Mouse (Mus musculus) kidney, embryonic 15.5 days (tissue): ENCODE measurements at regions not wholly inside any gene's neighbourhood (a gene's known extent, or its start where the extent isn't known, plus 50 kb on each side); places are given as distances from the start of the nearest gene placed in this dataset.

ENCODE experiments used
- ATAC-seq: fragments of 200-750 bp; cut with Nextera tagmentation; replicated peaks from 2 replicates; pipeline ENCODE4 v1.8.0; 2017; ENCODE audit warnings: moderate TSS enrichment; ENCODE audit not compliant: low FRiP score
- H3K27ac ChIP-seq: fragments of 300-500 bp; sonication (generic); 2 replicates; pipeline ENCODE4 v1.5.1; 2015; ENCODE audit warnings: mild to moderate bottlenecking, inconsistent platforms
- H3K27me3 ChIP-seq: fragments of 300-500 bp; sonication (generic); 2 replicates; pipeline ENCODE4 v1.6.1; 2015; ENCODE audit warnings: inconsistent platforms
- H3K36me3 ChIP-seq: fragments of 300-500 bp; sonication (generic); 2 replicates; pipeline ENCODE4 v1.6.1; 2015; ENCODE audit warnings: inconsistent platforms
- H3K4me1 ChIP-seq: fragments of 300-500 bp; sonication (generic); 2 replicates; pipeline ENCODE4 v1.6.1; 2015; ENCODE audit warnings: inconsistent platforms
- H3K4me2 ChIP-seq: fragments of 300-500 bp; sonication (generic); 2 replicates; pipeline ENCODE4 v1.6.1; 2015; ENCODE audit warnings: moderate library complexity, mild to moderate bottlenecking, inconsistent platforms
- H3K4me3 ChIP-seq: fragments of 300-500 bp; sonication (generic); replicated peaks from 2 replicates; pipeline ENCODE4 v1.5.1; 2015; ENCODE audit warnings: mild to moderate bottlenecking, inconsistent platforms
- H3K9ac ChIP-seq: fragments of 300-500 bp; sonication (generic); 2 replicates; pipeline ENCODE4 v1.6.1; 2015; ENCODE audit warnings: mild to moderate bottlenecking, inconsistent platforms
- H3K9me3 ChIP-seq: fragments of 300-500 bp; sonication (generic); replicated peaks from 2 replicates; pipeline ENCODE4 v1.6.1; 2016; ENCODE audit warnings: inconsistent platforms
- WGBS: fragments of 180-500 bp; shearing (Covaris S2); methylation state at CpG from one replicate; pipeline ENCODE4 v1.1.7; 2015; ENCODE audit warnings: mixed read lengths; 5-methylcytosine and 5-hydroxymethylcytosine counted together

- H3K4me1 ChIP-seq, result no peaks in the 10 kb centered on the region
- H3K9me3 ChIP-seq, result no peaks in the 10 kb centered on the region
- no peak overlapping the region for H3K4me2 ChIP-seq
- no peak for ATAC-seq
- no peaks in the 10 kb centered on the region for H3K36me3 ChIP-seq
- H3K4me3 ChIP-seq, result no peak overlapping the region
- H3K27ac ChIP-seq, result no peak overlapping the region
- WGBS, result 67% methylated on average over 9 of the region's 9 CpGs
- no peaks in the 10 kb centered on the region for H3K27me3 ChIP-seq
- no peak overlapping the region for H3K9ac ChIP-seq
Measured at GRCm38 (mm10) chr12:78098765-78099194, 95.3 kb upstream of the Gm6657 start.

- H3K27ac ChIP-seq, result no peak overlapping the region
- H3K4me3 ChIP-seq, result no peak overlapping the region
- ATAC-seq, result no peak; the same call in 1 of the 2 replicates
- 79% methylated on average over 4 of the region's 4 CpGs for WGBS
- H3K27me3 ChIP-seq, result no peaks in the 10 kb centered on the region
- H3K9me3 ChIP-seq, result no peaks in the 10 kb centered on the region
- no peak overlapping the region for H3K9ac ChIP-seq
- no peak overlapping the region for H3K4me2 ChIP-seq
- no peaks in the 10 kb centered on the region for H3K36me3 ChIP-seq
- H3K4me1 ChIP-seq, result no peaks in the 10 kb centered on the region
Measured at GRCm38 (mm10) chr12:78099761-78100160, 94.3 kb upstream of the Gm6657 start.

- Histone ChIP-seq H3K4me2 (no peak overlapping the region), H3K4me3 (no peak overlapping the region), H3K4me1 (no peaks in the 10 kb centered on the region), H3K9me3 (no peaks in the 10 kb centered on the region), H3K36me3 (no peaks in the 10 kb centered on the region), H3K27ac (no peak overlapping the region), H3K27me3 (no peaks in the 10 kb centered on the region), H3K9ac (no peak overlapping the region)
- 85% methylated on average over 3 of the region's 3 CpGs for WGBS
- ATAC-seq, result no peak
Measured at GRCm38 (mm10) chr12:78100756-78101155, 93.3 kb upstream of the Gm6657 start.

- no peaks in the 10 kb centered on the region for H3K9me3 ChIP-seq
- H3K9ac ChIP-seq, result no peak overlapping the region
- 40% methylated on average over 1 of the region's 1 CpGs for WGBS
- H3K4me2 ChIP-seq, result no peak overlapping the region
- no peak overlapping the region for H3K4me3 ChIP-seq
- no peaks in the 10 kb centered on the region for H3K27me3 ChIP-seq
- H3K4me1 ChIP-seq, result no peaks in the 10 kb centered on the region
- no peaks in the 10 kb centered on the region for H3K36me3 ChIP-seq
- no peak overlapping the region for H3K27ac ChIP-seq
- no peak for ATAC-seq
Measured at GRCm38 (mm10) chr12:78109931-78110330, 84.1 kb upstream of the Gm6657 start.

- no peaks in the 10 kb centered on the region for H3K9me3 ChIP-seq
- H3K27ac ChIP-seq, result no peak overlapping the region
- no peak overlapping the region for H3K4me3 ChIP-seq
- H3K4me1 ChIP-seq, result no peaks in the 10 kb centered on the region
- 0 out of 2 replicates have a peak, but pooled peaks have one; percentile 18 for ATAC-seq
- no peaks in the 10 kb centered on the region for H3K36me3 ChIP-seq
- H3K9ac ChIP-seq, result no peak overlapping the region
- H3K27me3 ChIP-seq, result no peaks in the 10 kb centered on the region
- H3K4me2 ChIP-seq, result no peak overlapping the region
- 79% methylated on average over 1 of the region's 1 CpGs for WGBS
Measured at GRCm38 (mm10) chr12:78118131-78118530, 75.9 kb upstream of the Gm6657 start.

GRCm38 (mm10) chr12:78119246-78119645 lies 74.8 kb upstream of the Gm6657 start:
- no peaks in the 10 kb centered on the region for H3K36me3 ChIP-seq
- H3K4me2 ChIP-seq, result no peak overlapping the region
- no peaks in the 10 kb centered on the region for H3K27me3 ChIP-seq
- H3K9me3 ChIP-seq, result no peaks in the 10 kb centered on the region
- no peaks in the 10 kb centered on the region for H3K4me1 ChIP-seq
- 62% methylated on average over 2 of the region's 2 CpGs for WGBS
- no peak overlapping the region for H3K9ac ChIP-seq
- ATAC-seq, result no peak
- H3K4me3 ChIP-seq, result no peak overlapping the region
- no peak overlapping the region for H3K27ac ChIP-seq

GRCm38 (mm10) chr12:78119855-78120254 lies 74.2 kb upstream of the Gm6657 start:
- no peaks in the 10 kb centered on the region for H3K4me1 ChIP-seq
- no peak overlapping the region for H3K4me2 ChIP-seq
- WGBS, result 47% methylated on average over 5 of the region's 5 CpGs
- ATAC-seq, result no peak
- H3K36me3 ChIP-seq, result no peaks in the 10 kb centered on the region
- no peak overlapping the region for H3K4me3 ChIP-seq
- no peaks in the 10 kb centered on the region for H3K9me3 ChIP-seq
- H3K27me3 ChIP-seq, result no peaks in the 10 kb centered on the region
- no peak overlapping the region for H3K27ac ChIP-seq
- no peak overlapping the region for H3K9ac ChIP-seq

GRCm38 (mm10) chr12:78129130-78129845 lies 64.8 kb upstream of the Gm6657 start:
- H3K36me3 ChIP-seq, result no peaks in the 10 kb centered on the region
- no peaks in the 10 kb centered on the region for H3K27me3 ChIP-seq
- H3K4me2 ChIP-seq, result no peak overlapping the region
- no peak overlapping the region for H3K27ac ChIP-seq
- H3K9me3 ChIP-seq, result no peaks in the 10 kb centered on the region
- 68% methylated on average over 5 of the region's 5 CpGs for whole genome bisulfite sequencing
- 0 out of 2 replicates have a peak, but pooled peaks cover 8% of the 10 kb centered on the region for H3K4me1 ChIP-seq
- no peak for ATAC-seq
- H3K4me3 ChIP-seq, result no peak overlapping the region
- no peak overlapping the region for H3K9ac ChIP-seq

GRCm38 (mm10) chr12:78132016-78132797 lies 61.8 kb upstream of the Gm6657 start:
- no peaks in the 10 kb centered on the region for H3K9me3 ChIP-seq
- H3K27me3 ChIP-seq, result no peaks in the 10 kb centered on the region
- no peak overlapping the region for H3K4me2 ChIP-seq
- H3K36me3 ChIP-seq, result no peaks in the 10 kb centered on the region
- no peak overlapping the region for H3K27ac ChIP-seq
- no peak for ATAC-seq
- WGBS, result 57% methylated on average over 8 of the region's 8 CpGs
- 0 out of 2 replicates have a peak, but pooled peaks cover 8% of the 10 kb centered on the region for H3K4me1 ChIP-seq
- no peak overlapping the region for H3K4me3 ChIP-seq
- H3K9ac ChIP-seq, result no peak overlapping the region

GRCm38 (mm10) chr12:78133341-78133740 lies 60.7 kb upstream of the Gm6657 start:
- H3K4me2 ChIP-seq, result no peak overlapping the region
- no peaks in the 10 kb centered on the region for H3K9me3 ChIP-seq
- no peaks in the 10 kb centered on the region for H3K27me3 ChIP-seq
- H3K9ac ChIP-seq, result no peak overlapping the region
- 84% methylated on average over 9 of the region's 9 CpGs for WGBS
- no peak for ATAC-seq
- no peak overlapping the region for H3K4me3 ChIP-seq
- 0 out of 2 replicates have a peak, but pooled peaks cover 8% of the 10 kb centered on the region for H3K4me1 ChIP-seq
- no peaks in the 10 kb centered on the region for H3K36me3 ChIP-seq
- H3K27ac ChIP-seq, result no peak overlapping the region

- no peak overlapping the region for H3K4me2 ChIP-seq
- no peak overlapping the region for H3K27ac ChIP-seq
- H3K27me3 ChIP-seq, result no peaks in the 10 kb centered on the region
- 0 out of 2 replicates have a peak, but pooled peaks cover 8% of the 10 kb centered on the region for H3K4me1 ChIP-seq
- H3K36me3 ChIP-seq, result no peaks in the 10 kb centered on the region
- WGBS, result 59% methylated on average over 4 of the region's 4 CpGs
- no peak for ATAC-seq
- no peaks in the 10 kb centered on the region for H3K9me3 ChIP-seq
- H3K4me3 ChIP-seq, result no peak overlapping the region
- H3K9ac ChIP-seq, result no peak overlapping the region
Measured at GRCm38 (mm10) chr12:78133984-78134383, 60.1 kb upstream of the Gm6657 start.

GRCm38 (mm10) chr12:78137196-78137595 lies 56.8 kb upstream of the Gm6657 start:
- Histone ChIP-seq H3K9ac (no peak overlapping the region), H3K27ac (no peak overlapping the region), H3K4me2 (no peak overlapping the region), H3K9me3 (no peaks in the 10 kb centered on the region), H3K4me1 (0 out of 2 replicates have a peak, but pooled peaks cover 2% of the 10 kb centered on the region), H3K27me3 (no peaks in the 10 kb centered on the region), H3K4me3 (no peak overlapping the region), H3K36me3 (no peaks in the 10 kb centered on the region)
- WGBS, result 83% methylated on average over 3 of the region's 3 CpGs
- ATAC-seq, result no peak
